Mouse (Mus musculus) gastrocnemius, postnatal 10 days (tissue): ENCODE data around the gene Gpr27. TPM values are rescaled to one million over a fixed set of nuclear protein-coding genes. Genes with fewer than 3 reads are reported as not detected.

Source experiments
- DNase-seq: peaks from one replicate; pipeline ENCODE4 v3.0.0; 2021; ENCODE audit warnings: mixed read lengths
- total RNA-seq, 2 experiments: library from RNA; stranded (reverse); gene quantifications; 2 replicates each; pipeline ENCODE4 v1.2.3; 2021

Gene Gpr27
- total RNA-seq, 2 experiments from 2014 or later = 3.8 to 4.1 TPM

DNA sequence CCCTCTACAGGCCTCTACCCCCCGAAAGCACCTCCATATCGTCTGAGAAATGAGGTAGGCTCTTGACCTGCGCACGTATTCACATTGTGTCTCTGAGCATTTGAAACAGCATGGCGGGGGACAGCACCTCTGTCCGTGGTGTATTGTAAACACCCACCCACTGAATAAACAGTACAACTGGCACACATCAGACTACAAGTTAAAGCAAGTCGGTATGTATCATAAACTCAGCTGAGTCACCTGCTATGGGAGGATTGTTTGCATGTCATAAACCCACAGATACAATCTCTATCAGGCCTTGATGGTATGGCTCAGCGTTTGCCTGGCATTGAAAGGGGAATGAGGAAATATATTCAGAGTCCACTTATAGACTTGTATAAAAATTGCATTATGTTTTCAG is 15.2 kb upstream of the Gpr27 start:
- DNase-seq = no peak

DNA sequence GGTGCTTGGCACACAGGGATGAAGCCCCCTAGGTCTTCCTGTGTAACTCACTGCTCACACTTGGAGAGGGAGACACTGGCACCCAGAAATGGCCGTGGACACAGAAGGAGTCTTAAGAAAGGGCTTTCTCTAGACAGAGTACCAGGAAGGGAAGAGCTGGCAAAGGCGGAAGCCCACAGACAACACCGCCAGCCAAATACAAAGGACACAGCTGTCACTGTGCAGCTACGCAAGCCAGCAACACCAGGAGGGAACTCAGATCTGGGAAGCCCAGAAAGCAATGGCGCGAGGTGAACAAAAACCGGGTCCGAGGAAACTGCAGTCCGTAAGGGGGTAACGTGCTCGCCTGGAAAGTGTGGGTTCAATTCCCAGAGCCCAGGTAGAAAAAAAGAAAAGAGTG is 14.4 kb upstream of the Gpr27 start:
- DNase-seq = no peak

- DNase-seq = no peak
Measured at GRCm38 (mm10) chr6:99683974-99684373, 8.5 kb upstream of the Gpr27 start.

DNA sequence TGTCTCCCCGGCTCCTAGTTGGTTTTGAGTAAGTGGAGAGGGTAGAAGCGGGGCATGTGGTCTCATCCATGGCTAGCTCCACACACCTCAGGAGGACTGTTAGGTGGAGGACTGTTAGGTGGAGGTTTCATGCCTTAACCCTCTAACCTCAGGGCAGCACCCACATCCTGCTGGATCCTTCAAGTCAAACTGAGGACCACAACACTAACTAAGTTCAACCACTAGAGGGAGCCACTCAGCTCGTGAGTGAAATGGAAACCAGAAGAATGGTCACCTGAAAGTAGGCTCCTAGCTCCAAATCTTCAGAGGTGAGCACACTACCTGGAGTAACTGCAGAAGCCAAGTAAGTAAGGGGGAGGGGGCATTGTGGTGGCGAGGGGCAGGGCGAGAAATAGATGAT is 7.6 kb upstream of the Gpr27 start:
- DNase-seq = no peak

GRCm38 (mm10) chr6:99688513-99688912 is 4.0 kb upstream of the Gpr27 start:
- DNase-seq = no peak

DNA sequence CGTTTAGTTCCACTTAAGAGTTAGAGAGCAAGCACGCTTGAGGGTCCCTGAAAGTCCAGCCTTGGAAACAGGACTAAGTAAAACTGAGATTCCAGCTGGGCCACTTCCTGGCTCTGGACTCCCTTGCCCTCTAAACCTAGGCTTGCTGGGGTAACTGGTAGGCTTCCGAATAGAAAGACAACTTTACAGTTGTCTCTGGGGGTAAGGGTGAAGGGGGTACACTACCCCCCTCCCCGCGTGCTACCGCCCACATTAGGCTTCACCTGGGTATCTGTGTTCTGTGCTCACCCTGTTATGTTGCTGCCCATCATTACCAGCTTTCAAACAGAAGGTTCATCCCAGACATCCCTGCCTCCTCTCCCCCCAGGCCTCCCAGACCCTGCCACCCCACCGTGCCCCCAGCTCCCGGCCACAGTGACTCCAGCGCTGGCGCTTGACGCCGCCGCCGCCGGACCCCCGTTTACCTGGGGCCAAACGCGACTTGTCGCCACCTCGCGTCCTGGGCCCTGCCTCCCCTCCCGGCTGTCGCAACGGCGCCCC is 743 bp upstream of the Gpr27 start:
- DNase-seq = no peak

GRCm38 (mm10) chr6:99692916-99693841 is 700 bp downstream of the Gpr27 start:
- DNase-seq = peak; percentile 29

GRCm38 (mm10) chr6:99700484-99700883 is 8.0 kb downstream of the Gpr27 start:
- DNase-seq = no peak

GRCm38 (mm10) chr6:99711576-99712101 is 19.2 kb downstream of the Gpr27 start:
- no peak for DNase-seq

DNA sequence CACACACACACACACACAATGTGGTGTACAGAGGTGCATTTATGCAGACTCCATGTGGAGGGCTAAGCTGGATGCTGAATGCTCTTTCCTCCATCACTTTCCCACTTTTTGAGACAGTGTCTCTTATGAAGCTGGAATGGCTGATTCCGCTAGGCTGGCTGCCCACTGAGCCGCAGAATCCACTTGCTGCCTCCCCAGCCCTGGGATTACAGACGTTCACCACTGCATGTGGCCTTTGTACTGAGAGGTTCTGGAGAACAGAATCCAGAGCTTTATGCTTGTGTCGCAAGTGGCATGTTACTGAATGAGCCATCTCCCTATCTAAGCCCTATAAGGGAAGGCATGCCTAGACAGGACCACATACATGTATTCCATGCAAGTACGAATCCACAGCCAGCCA is 20.8 kb downstream of the Gpr27 start:
- no peak for DNase-seq

DNA sequence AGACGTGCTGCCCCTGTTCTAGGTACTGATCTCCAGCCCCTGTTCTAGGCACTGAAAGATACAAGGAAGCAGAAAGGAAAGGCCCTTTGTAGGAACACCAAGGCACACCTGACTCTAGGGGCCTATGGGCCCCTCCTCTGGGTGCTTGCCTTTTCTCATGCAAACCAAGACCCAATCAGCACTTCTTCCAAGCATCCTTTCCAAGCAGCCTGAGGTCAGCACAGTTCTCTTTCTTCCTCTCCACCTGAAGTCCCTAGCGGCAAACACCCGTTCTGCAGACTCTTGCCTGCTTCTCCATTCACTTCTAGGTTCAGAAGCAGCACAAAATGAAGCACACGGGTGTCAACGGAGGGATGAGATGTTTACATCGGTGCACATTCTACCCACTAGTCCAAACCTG is 22.7 kb downstream of the Gpr27 start:
- DNase-seq = no peak

GRCm38 (mm10) chr6:99715913-99716312 is 23.4 kb downstream of the Gpr27 start:
- no peak for DNase-seq

GRCm38 (mm10) chr6:99721032-99721431 is 28.6 kb downstream of the Gpr27 start:
- no peak for DNase-seq

DNA sequence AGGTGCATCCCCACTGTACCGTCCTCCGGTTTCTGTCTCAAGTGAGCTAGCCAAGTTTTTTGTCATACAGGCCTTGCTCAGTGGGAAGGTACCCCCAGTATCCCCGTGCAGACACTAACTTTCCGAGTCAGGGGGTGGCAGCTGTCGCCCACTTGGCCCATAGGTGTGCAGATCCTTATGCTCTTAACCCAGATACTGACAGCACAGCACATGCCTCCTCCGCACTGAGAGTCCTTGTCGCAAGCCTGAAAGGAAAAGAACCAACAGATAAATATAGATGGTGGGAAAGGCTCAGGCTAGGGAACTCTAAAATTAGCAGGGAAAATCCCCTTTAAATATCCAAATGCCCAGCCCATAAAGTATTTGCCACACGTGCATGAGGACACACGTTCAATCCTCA is 29.9 kb downstream of the Gpr27 start:
- DNase-seq = no peak

DNA sequence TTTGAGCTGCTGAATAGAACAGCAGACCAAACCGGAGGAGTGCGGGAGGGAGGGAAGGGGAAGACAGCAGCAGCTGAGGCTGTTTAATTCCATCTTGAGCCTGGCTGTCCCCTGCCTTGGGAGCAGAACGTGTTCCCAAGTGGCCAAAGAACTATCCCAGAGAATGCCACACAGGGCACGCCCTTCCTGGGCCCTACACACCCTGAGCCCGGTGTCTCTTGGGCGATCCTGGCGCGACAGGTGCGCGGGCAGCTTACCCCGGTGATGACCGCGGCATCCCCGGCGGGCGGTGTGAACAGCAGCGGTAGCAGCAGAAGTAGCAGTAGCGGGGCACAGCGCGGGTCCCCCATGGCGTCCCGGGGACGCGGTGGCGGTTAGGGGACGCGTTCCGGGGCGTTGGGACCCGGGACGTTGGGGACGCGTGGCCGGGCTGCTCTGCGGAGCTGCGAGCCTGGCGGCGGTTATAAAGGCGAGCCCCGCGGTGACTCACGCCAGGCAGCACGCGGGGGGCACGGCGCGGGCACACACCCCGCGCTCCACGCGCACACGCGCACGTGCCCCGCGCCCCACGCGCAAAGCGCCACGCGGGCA is 33.6 kb downstream of the Gpr27 start, which contains the start of gene Prok2:
Gene Prok2 (minus strand): TSS at position 422 of the 591 bp plus-strand sequence.
- DNase-seq = peak; percentile 16

GRCm38 (mm10) chr6:99726576-99727303 is 34.3 kb downstream of the Gpr27 start:
- DNase-seq = no peak

GRCm38 (mm10) chr6:99729853-99730252 is 37.4 kb downstream of the Gpr27 start:
- DNase-seq = no peak

GRCm38 (mm10) chr6:99731926-99732325 is 39.4 kb downstream of the Gpr27 start:
- no peak for DNase-seq

DNA sequence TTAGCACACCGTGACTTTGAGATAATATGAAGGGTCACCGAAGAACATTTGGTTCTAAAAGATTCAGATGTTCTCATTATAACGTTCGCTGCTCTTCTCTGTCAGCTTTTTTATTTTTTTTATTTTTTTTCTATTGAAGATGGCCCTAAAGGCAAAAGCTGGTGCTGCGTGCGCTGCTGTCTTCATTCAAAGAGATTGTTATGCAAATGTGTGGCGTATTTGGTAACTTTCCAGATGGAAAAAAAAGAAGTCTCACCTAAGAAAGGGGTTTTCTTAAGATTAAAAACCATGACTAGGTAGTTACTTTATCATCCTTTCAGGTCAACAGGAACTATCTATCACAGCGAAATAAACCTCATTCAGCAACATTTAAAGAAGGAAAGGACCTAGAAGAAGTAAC is 40.2 kb downstream of the Gpr27 start:
- no peak for DNase-seq

- DNase-seq = no peak
Measured at GRCm38 (mm10) chr6:99734666-99735065, 42.2 kb downstream of the Gpr27 start.

DNA sequence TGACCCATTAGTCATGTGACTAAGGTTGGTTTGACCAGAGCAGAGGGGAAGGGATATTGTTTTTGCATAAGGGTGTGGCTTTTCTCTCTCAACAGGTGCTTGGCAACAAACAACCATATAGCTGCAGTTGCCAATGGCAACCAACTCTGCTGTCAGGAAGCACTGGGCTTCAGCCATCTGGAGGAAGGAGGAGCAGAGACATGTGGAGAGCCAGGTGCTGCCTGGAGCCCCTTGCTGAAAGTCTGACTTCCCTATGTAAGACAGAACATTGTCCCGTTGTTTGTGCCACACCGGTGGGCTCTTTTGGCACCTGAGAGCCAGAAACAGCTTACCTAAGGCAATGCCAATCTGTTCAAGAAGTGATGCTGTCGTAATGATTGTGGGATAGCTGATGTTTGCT is 50.4 kb downstream of the Gpr27 start:
- no peak for DNase-seq
